Comparison of ENCODE assay signal across 11 mouse cellular contexts in genomic region chr2:155271957-155272356, GRCm38 (mm10). TPM values are rescaled to one million over a fixed set of nuclear protein-coding genes. Genes with fewer than 3 reads are reported as not detected.
A peak's percentile ranks its signal among the peaks of the same experiment; 100 is the strongest.
DNase-seq lines count a peak whose midpoint lies in the region; ATAC-seq and TF ChIP-seq lines count a peak whose summit lies in the region.
"Had no signal": no experiment of that assay in that cellular context is flagged by ENCODE, and none has a peak within 500 bp of the region (broad histone marks: within the 10 kb centered on the region; RNA-seq: fewer than 3 reads in every experiment).

No protein-coding gene starts in this region.

- TF ChIP-seq POLR2A in brain, embryonic 14.5 days (IDR thresholded peaks at IDR 0.05; ENCODE audit: borderline replicate concordance, extremely low read depth, insufficient read depth, insufficient read length, poor library complexity, severe bottlenecking), result no peak
- TF ChIP-seq POLR2A in small intestine, adult 2 months (IDR thresholded peaks at IDR 0.05; ENCODE audit: low read depth, low read length), result no peak

- no peaks in the 10 kb centered on the region for H3K36me3 ChIP-seq in lung, embryonic 14.5 days (ENCODE audit: insufficient read depth)
- H3K36me3 ChIP-seq in small intestine, adult 2 months (ENCODE audit: control insufficient read depth, insufficient read depth, low read length), result no peaks in the 10 kb centered on the region
- H3K36me3 ChIP-seq: forebrain, embryonic 12.5 days; hindbrain, embryonic 15.5 days had no signal

- TF ChIP-seq CTCF in lung, embryonic 14.5 days (IDR thresholded peaks at IDR 0.05; ENCODE audit: low read depth), result peak; percentile 50
- peak; percentile 28; the same call in 1 of the 2 replicates for TF ChIP-seq CTCF in brain, embryonic 14.5 days (IDR thresholded peaks at IDR 0.05; ENCODE audit: borderline replicate concordance, extremely low read depth, insufficient read depth, insufficient read length)
- TF ChIP-seq CTCF in small intestine, adult 2 months (IDR thresholded peaks at IDR 0.05; ENCODE audit: extremely low read depth, insufficient read length, insufficient replicate concordance, low read depth, low read length), result peak; percentile 20; the same call in 1 of the 2 replicates

- H3K27ac ChIP-seq in lung, embryonic 14.5 days (ENCODE audit: low read depth), result no peak overlapping the region
- no peak overlapping the region for H3K27ac ChIP-seq in small intestine, adult 2 months (ENCODE audit: insufficient read depth, low read depth, low read length)
- H3K27ac ChIP-seq: forebrain, embryonic 12.5 days; hindbrain, embryonic 15.5 days had no signal

- no peaks in the 10 kb centered on the region for H3K4me1 ChIP-seq in lung, embryonic 14.5 days (ENCODE audit: insufficient read depth)
- no peaks in the 10 kb centered on the region; the same call in 1 of the 2 replicates for H3K4me1 ChIP-seq in small intestine, adult 2 months (ENCODE audit: control insufficient read depth, insufficient read depth, insufficient read length, low read length)

- no peak overlapping the region for H3K4me3 ChIP-seq in lung, embryonic 14.5 days (ENCODE audit: low read depth, low read length)
- no peak overlapping the region for H3K4me3 ChIP-seq in small intestine, adult 2 months (ENCODE audit: low read depth, low read length)
- H3K4me3 ChIP-seq: forebrain, embryonic 12.5 days; hindbrain, embryonic 15.5 days had no signal

- H3K27me3 ChIP-seq in lung, embryonic 14.5 days (ENCODE audit: insufficient read depth, low read length), result no peaks in the 10 kb centered on the region
- no peaks in the 10 kb centered on the region for H3K27me3 ChIP-seq in small intestine, adult 2 months (ENCODE audit: control insufficient read depth, insufficient read depth, low read length)
- H3K27me3 ChIP-seq: forebrain, embryonic 12.5 days; hindbrain, embryonic 15.5 days had no signal

- no peak overlapping the region for H3K4me2 ChIP-seq in lung, embryonic 14.5 days
- H3K4me2 ChIP-seq: forebrain, embryonic 12.5 days; hindbrain, embryonic 15.5 days had no signal

- no peaks in the 10 kb centered on the region for H3K9me3 ChIP-seq in lung, embryonic 14.5 days (ENCODE audit: low read depth, low read length)
- H3K9me3 ChIP-seq: forebrain, embryonic 12.5 days; hindbrain, embryonic 15.5 days had no signal

- DNase-seq in adrenal gland, postnatal 14 days, result peak; percentile 40
- no peak for DNase-seq in adrenal gland, adult 2 months
- DNase-seq in lung, embryonic 14.5 days, result peak; percentile 17
- no peak for DNase-seq in lung, postnatal 14 days
- DNase-seq in brain, embryonic 14.5 days (ENCODE audit: low read depth), result peak; percentile 18
- DNase-seq in left cerebral cortex, adult 8-10 months (ENCODE audit: low spot score in 2 of 2), result no peak
- no peak for DNase-seq in ovary, adult 18-20 months (ENCODE audit: low spot score)
- DNase-seq: left cerebral cortex, postnatal 4 days had no signal

- no peak overlapping the region for H3K9ac ChIP-seq in lung, embryonic 14.5 days
- H3K9ac ChIP-seq: forebrain, embryonic 12.5 days; hindbrain, embryonic 15.5 days had no signal

- 83% methylated on average over 6 of the region's 6 CpGs for WGBS in lung, embryonic 14.5 days
- WGBS in small intestine, adult 2 months, result 83% methylated on average over 6 of the region's 6 CpGs

- ATAC-seq in lung, embryonic 14.5 days (ENCODE audit: insufficient read depth), result no peak

RNA-seq across cellular contexts. Expression of gene Map1lc3a, which starts 4.1 kb away (rescaled TPM):
- total RNA-seq in adrenal gland, postnatal 14 days (2021), result 575 and 582 TPM in 2 replicates
- total RNA-seq in adrenal gland, adult 2 months (2021), result 100 to 1,000 TPM; 475 to 819 TPM
- 2,934 and 3,400 TPM in 2 replicates for polyA plus RNA-seq in adrenal gland, adult 2 months (2012; rRNA removed)
- polyA plus RNA-seq in lung, embryonic 14.5 days (2014; fragmentation: Nextera tagmentation; extraction: Ambion mirVana), result 149 and 162 TPM in 2 replicates
- polyA plus RNA-seq in brain, embryonic 14.5 days (2012; rRNA removed), result 224 and 261 TPM in 2 replicates
- polyA plus RNA-seq in small intestine, adult 2 months (2012; rRNA removed), result 85.8 and 215 TPM in 2 replicates
- 100 to 1,000 TPM; 303 to 332 (median 311) TPM for total RNA-seq in left cerebral cortex, adult 8-10 months (2022)

RNA-seq across cellular contexts. Expression of gene Dynlrb1, which starts 35.6 kb away (rescaled TPM):
- 357 and 369 TPM in 2 replicates for total RNA-seq in adrenal gland, postnatal 14 days (2021)
- 100 to 1,000 TPM; 292 to 437 TPM for total RNA-seq in adrenal gland, adult 2 months (2021)
- polyA plus RNA-seq in adrenal gland, adult 2 months (2012; rRNA removed), result 164 and 217 TPM in 2 replicates
- polyA plus RNA-seq in lung, embryonic 14.5 days (2014; fragmentation: Nextera tagmentation; extraction: Ambion mirVana), result 397 and 400 TPM in 2 replicates
- polyA plus RNA-seq in brain, embryonic 14.5 days (2012; rRNA removed), result 748 and 859 TPM in 2 replicates
- 55.3 and 99.3 TPM in 2 replicates for polyA plus RNA-seq in small intestine, adult 2 months (2012; rRNA removed)
- total RNA-seq in left cerebral cortex, adult 8-10 months (2022), result 100 to 1,000 TPM; 217 to 305 (median 251) TPM

Comparison
In these comparisons a context has a peak if more than half of its experiments do, and no peak if none do; other contexts are left out.
1. DNase-seq: peak in adrenal gland, postnatal 14 days (single experiment), lung, embryonic 14.5 days (single experiment) and brain, embryonic 14.5 days (single experiment); none in adrenal gland, adult 2 months (single experiment), lung, postnatal 14 days (single experiment), left cerebral cortex, adult 8-10 months (0 of 2) and ovary, adult 18-20 months (single experiment).
2. RNA of gene Map1lc3a, which starts 4.1 kb away (polyA plus RNA-seq): 2,934 to 3,400 TPM in adrenal gland, adult 2 months; 224 to 261 TPM in brain, embryonic 14.5 days, 85.8 to 215 TPM in small intestine, adult 2 months and 149 to 162 TPM in lung, embryonic 14.5 days; every median in the first group is over 10 times any median in the second.
3. Peak in every context shown above with its lines, with median percentiles within 50 percentile points of each other: CTCF ChIP-seq.